Mouse (Mus musculus) T-cell, adult 66 days (primary cell): ENCODE measurements around the gene Ccdc184. TPM values are rescaled to one million over a fixed set of nuclear protein-coding genes. Genes with fewer than 3 reads are reported as not detected.

Experiments used
- total RNA-seq, 2 experiments: library from RNA; stranded (reverse); gene quantifications; 3 replicates in 1 of 2; 4 replicates in 1 of 2; pipeline ENCODE4 v1.2.4; 2023

Ccdc184 gene
- not detected for total RNA-seq

DNA sequence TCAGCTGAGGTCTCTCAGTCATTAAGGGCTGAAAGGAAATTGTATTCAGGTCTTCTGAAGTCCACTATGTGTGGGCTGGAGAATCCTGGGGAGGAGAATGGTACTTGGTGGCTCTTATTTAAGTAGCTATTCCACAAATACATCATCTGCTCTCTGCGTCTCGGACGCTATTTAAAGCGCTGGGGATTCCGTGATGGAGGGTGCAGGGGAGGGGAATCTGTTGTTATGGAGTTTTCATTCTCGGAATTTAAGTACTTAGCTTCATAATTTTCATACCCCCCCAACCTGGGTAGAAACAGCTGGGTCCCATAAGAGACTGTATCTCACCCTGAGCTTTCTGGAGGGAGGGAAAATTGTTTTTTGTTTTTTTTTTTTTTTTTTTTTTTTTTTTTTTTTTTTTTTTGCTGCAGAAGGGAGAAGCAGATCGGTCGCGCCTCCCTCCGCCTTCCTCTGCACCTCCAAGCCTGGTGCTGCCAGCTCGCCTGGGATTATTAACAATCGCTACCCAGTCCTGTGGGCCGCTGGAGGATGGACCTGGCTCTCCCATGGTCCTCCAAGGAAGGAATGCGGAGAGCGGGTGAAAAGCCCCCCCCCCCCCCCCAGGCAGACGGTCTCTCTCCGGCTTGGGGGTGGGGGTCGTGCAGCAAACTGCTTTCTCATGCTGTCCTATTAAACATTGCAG lies at the start of gene Ccdc184:
Ccdc184 (plus strand) TSS at position 196 of the 682 bp plus-strand sequence.

DNA sequence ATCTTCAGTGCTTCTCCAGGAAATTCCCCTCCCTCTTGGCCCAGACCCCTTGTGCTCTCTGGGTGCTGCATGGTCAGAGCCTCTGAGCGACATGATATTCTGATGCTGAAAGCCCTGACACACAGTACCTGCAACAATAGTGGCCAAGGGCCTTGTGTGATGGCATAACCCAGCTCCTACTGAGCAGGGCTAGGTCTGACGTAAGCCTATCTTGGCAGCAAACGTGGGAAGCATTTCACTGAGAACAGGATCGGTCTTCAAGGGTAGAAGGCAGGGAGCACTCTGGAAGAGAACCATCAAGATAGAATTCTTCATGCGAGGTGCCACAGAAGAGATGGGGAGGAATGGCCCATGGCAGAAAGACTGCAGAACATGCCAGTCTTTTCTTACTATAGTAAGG lies 1.4 kb upstream of the Ccdc184 start, which contains the start of gene Asb8:
Asb8 (minus strand) TSS at position 101 of the 400 bp plus-strand sequence.

DNA sequence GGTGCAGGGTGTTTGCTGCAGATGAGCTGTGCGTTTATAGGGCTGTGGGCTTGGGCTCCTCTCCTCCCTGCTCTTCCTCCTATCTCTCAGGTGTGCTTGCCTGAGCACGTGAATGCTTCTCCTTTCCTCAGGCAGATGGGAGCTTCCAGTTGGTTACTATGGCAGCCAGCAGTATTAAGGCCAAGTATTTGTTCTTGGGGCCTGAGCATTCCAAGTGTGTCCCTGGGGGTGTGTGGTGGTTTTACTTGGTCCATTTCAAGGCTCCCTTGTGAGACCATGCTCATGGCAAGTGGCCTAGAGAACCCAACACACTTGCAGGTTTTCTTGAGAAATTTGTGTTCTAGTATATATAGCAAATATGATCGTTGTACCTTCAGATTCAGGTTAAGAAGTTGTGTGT lies 28.5 kb downstream of the Ccdc184 start, which contains the start of gene Olfr288:
Olfr288 (minus strand) TSS at position 101 of the 400 bp plus-strand sequence.

Other genes with a start within 250 kb of the Ccdc184 start
- 10 to 100 TPM; 13.4 to 13.8 TPM for gene Tmem106c, start 203.0 kb upstream of the Ccdc184 start, total RNA-seq
- gene Col2a1, start 162.5 kb upstream of the Ccdc184 start, total RNA-seq, result not detected
- gene Pfkm, start 74.6 kb upstream of the Ccdc184 start, total RNA-seq, result 10 to 100 TPM; 10.3 to 10.4 TPM
- gene Senp1, start 73.4 kb upstream of the Ccdc184 start, total RNA-seq, result 10 to 100 TPM; 56.0 to 58.7 TPM
- gene Asb8, start 1.5 kb upstream of the Ccdc184 start, total RNA-seq, result 10 to 100 TPM; 20.8 to 21.2 TPM
- not detected for gene Olfr288, start 28.4 kb downstream of the Ccdc184 start, total RNA-seq
- gene Gm44579, start 53.8 kb downstream of the Ccdc184 start, total RNA-seq, result not detected
- not detected for gene Olfr287, start 53.9 kb downstream of the Ccdc184 start, total RNA-seq
- gene Olfr286, start 67.3 kb downstream of the Ccdc184 start, total RNA-seq, result not detected
- not detected for gene H1fnt, start 90.1 kb downstream of the Ccdc184 start, total RNA-seq
- not detected for gene Zfp641, start 129.0 kb downstream of the Ccdc184 start, total RNA-seq
- not detected for gene Olfr285, start 150.2 kb downstream of the Ccdc184 start, total RNA-seq
- gene Olfr284, start 173.8 kb downstream of the Ccdc184 start, total RNA-seq, result not detected
- gene Olfr283, start 213.8 kb downstream of the Ccdc184 start, total RNA-seq, result not detected